Mouse (Mus musculus): ENCODE results near the gene C530008M17Rik. TPM values are rescaled to one million over a fixed set of nuclear protein-coding genes. Genes with fewer than 3 reads are reported as not detected.

The C530008M17Rik gene
- polyA plus RNA-seq, 1 experiment: 122 TPM

GRCm38 (mm10) chr5:76645091-76645868 is 11.0 kb upstream of the C530008M17Rik start:
- DNase-seq (ENCODE audit: low read depth): no peak
- no peak for TF ChIP-seq POLR2A (IDR thresholded peaks at IDR 0.05; ENCODE audit: borderline replicate concordance, extremely low read depth, insufficient read depth, insufficient read length, poor library complexity, severe bottlenecking)

GRCm38 (mm10) chr5:76649897-76650296 is 6.4 kb upstream of the C530008M17Rik start:
- TF ChIP-seq POLR2A (IDR thresholded peaks at IDR 0.05; ENCODE audit: borderline replicate concordance, extremely low read depth, insufficient read depth, insufficient read length, poor library complexity, severe bottlenecking) (no peak), CTCF (IDR thresholded peaks at IDR 0.05; ENCODE audit: borderline replicate concordance, extremely low read depth, insufficient read depth, insufficient read length) (no peak)

GRCm38 (mm10) chr5:76651151-76651725 is 5.1 kb upstream of the C530008M17Rik start:
- peak; percentile 59 for DNase-seq (ENCODE audit: low read depth)
- TF ChIP-seq CTCF (IDR thresholded peaks at IDR 0.05; ENCODE audit: borderline replicate concordance, extremely low read depth, insufficient read depth, insufficient read length): no peak
- TF ChIP-seq POLR2A (IDR thresholded peaks at IDR 0.05; ENCODE audit: borderline replicate concordance, extremely low read depth, insufficient read depth, insufficient read length, poor library complexity, severe bottlenecking): no peak

More at GRCm38 (mm10) chr5:76649897-76650296, 6.4 kb upstream of the C530008M17Rik start:
- no peak for DNase-seq (ENCODE audit: low read depth)

GRCm38 (mm10) chr5:76657245-76658083 is 1.2 kb downstream of the C530008M17Rik start:
- TF ChIP-seq CTCF (IDR thresholded peaks at IDR 0.05; ENCODE audit: borderline replicate concordance, extremely low read depth, insufficient read depth, insufficient read length) (peak; percentile 48; the same call in 1 of the 2 replicates), POLR2A (IDR thresholded peaks at IDR 0.05; ENCODE audit: borderline replicate concordance, extremely low read depth, insufficient read depth, insufficient read length, poor library complexity, severe bottlenecking) (peak; percentile 99)
- peak; percentile 88 for DNase-seq (ENCODE audit: low read depth)

GRCm38 (mm10) chr5:76658084-76658934 is 2.0 kb downstream of the C530008M17Rik start:
- no peak for TF ChIP-seq POLR2A (IDR thresholded peaks at IDR 0.05; ENCODE audit: borderline replicate concordance, extremely low read depth, insufficient read depth, insufficient read length, poor library complexity, severe bottlenecking)
- no peak for TF ChIP-seq CTCF (IDR thresholded peaks at IDR 0.05; ENCODE audit: borderline replicate concordance, extremely low read depth, insufficient read depth, insufficient read length)

GRCm38 (mm10) chr5:76659958-76660635 is 3.8 kb downstream of the C530008M17Rik start:
- no peak for DNase-seq (ENCODE audit: low read depth)
- TF ChIP-seq POLR2A (IDR thresholded peaks at IDR 0.05; ENCODE audit: borderline replicate concordance, extremely low read depth, insufficient read depth, insufficient read length, poor library complexity, severe bottlenecking) (no peak), CTCF (IDR thresholded peaks at IDR 0.05; ENCODE audit: borderline replicate concordance, extremely low read depth, insufficient read depth, insufficient read length) (no peak)

More at GRCm38 (mm10) chr5:76658084-76658934, 2.0 kb downstream of the C530008M17Rik start:
- peak; percentile 78 for DNase-seq (ENCODE audit: low read depth)

GRCm38 (mm10) chr5:76661310-76661709 is 5.0 kb downstream of the C530008M17Rik start:
- TF ChIP-seq POLR2A (IDR thresholded peaks at IDR 0.05; ENCODE audit: borderline replicate concordance, extremely low read depth, insufficient read depth, insufficient read length, poor library complexity, severe bottlenecking): no peak
- no peak for TF ChIP-seq CTCF (IDR thresholded peaks at IDR 0.05; ENCODE audit: borderline replicate concordance, extremely low read depth, insufficient read depth, insufficient read length)

GRCm38 (mm10) chr5:76664936-76665335 is 8.6 kb downstream of the C530008M17Rik start:
- no peak for TF ChIP-seq CTCF (IDR thresholded peaks at IDR 0.05; ENCODE audit: borderline replicate concordance, extremely low read depth, insufficient read depth, insufficient read length)
- no peak for TF ChIP-seq POLR2A (IDR thresholded peaks at IDR 0.05; ENCODE audit: borderline replicate concordance, extremely low read depth, insufficient read depth, insufficient read length, poor library complexity, severe bottlenecking)
- no peak for DNase-seq (ENCODE audit: low read depth)

More at GRCm38 (mm10) chr5:76661310-76661709, 5.0 kb downstream of the C530008M17Rik start:
- no peak for DNase-seq (ENCODE audit: low read depth)

GRCm38 (mm10) chr5:76665421-76665820 is 9.1 kb downstream of the C530008M17Rik start:
- peak; percentile 86 for DNase-seq (ENCODE audit: low read depth)
- TF ChIP-seq CTCF (IDR thresholded peaks at IDR 0.05; ENCODE audit: borderline replicate concordance, extremely low read depth, insufficient read depth, insufficient read length): no peak
- no peak for TF ChIP-seq POLR2A (IDR thresholded peaks at IDR 0.05; ENCODE audit: borderline replicate concordance, extremely low read depth, insufficient read depth, insufficient read length, poor library complexity, severe bottlenecking)
